ENCODE assay signal across 8 mouse cellular contexts in genomic region chr4:111721121-111721840, GRCm38 (mm10). TPM values are rescaled to one million over a fixed set of nuclear protein-coding genes. Genes with fewer than 3 reads are reported as not detected.
DNase-seq lines count a peak whose midpoint lies in the region; ATAC-seq lines count a peak whose summit lies in the region.

No protein-coding gene starts in this region.

- WGBS in intestine, embryonic 15.5 days: 26% methylated on average over 4 of the region's 4 CpGs

- 0 out of 2 replicates have a peak, but pooled peaks cover 3% of the 10 kb centered on the region for H3K4me1 ChIP-seq in intestine, embryonic 15.5 days (replicated peaks)

- H3K27ac ChIP-seq in intestine, embryonic 15.5 days: peak overlapping the region; percentile 82

- no peaks in the 10 kb centered on the region for H3K27me3 ChIP-seq in intestine, embryonic 15.5 days (replicated peaks)

- peak overlapping the region; percentile 77 for H3K4me2 ChIP-seq in intestine, embryonic 15.5 days (replicated peaks)

- ATAC-seq in activated CD4-positive, CD25-positive, alpha-beta regulatory T cell, adult 4 months: peak; percentile 20
- ATAC-seq in granulocyte monocyte progenitor cell, adult 5-6 weeks (replicated peaks; ENCODE audit: poor library complexity, severe bottlenecking): peak; percentile 79
- ATAC-seq in intestine, embryonic 15.5 days: no peak

- peak overlapping the region; percentile 83 for H3K4me3 ChIP-seq in intestine, embryonic 15.5 days (replicated peaks)

- no peaks in the 10 kb centered on the region for H3K9me3 ChIP-seq in intestine, embryonic 15.5 days

- H3K9ac ChIP-seq in intestine, embryonic 15.5 days: peak overlapping the region; percentile 75

- DNase-seq in 3T3-L1 (ENCODE audit: low read depth, low spot score): peak; percentile 54
- peak; percentile 59 for DNase-seq in lung, postnatal 10 days
- DNase-seq in skeletal muscle tissue, adult 2 months (ENCODE audit: low read depth, low spot score): peak; percentile 20
- no peak for DNase-seq in frontal cortex, postnatal 36 days (ENCODE audit: low spot score in 2 of 2)
- DNase-seq in left cerebral cortex, adult 11 months (ENCODE audit: low spot score): no peak

- H3K36me3 ChIP-seq in intestine, embryonic 15.5 days: no peaks in the 10 kb centered on the region

RNA-seq across cellular contexts. Expression of gene Spata6, which starts 1.5 kb away (rescaled TPM):
- 10 to 100 TPM; 20.1 to 25.5 TPM for polyA plus RNA-seq in activated CD4-positive, CD25-positive, alpha-beta regulatory T cell, adult 4 months (2017; shearing (Covaris generic))
- 16.3 and 18.9 TPM in 2 replicates for total RNA-seq in granulocyte monocyte progenitor cell, adult 5-6 weeks (2014; fragmentation: Nextera tagmentation)
- total RNA-seq in granulocyte monocyte progenitor cell, adult 5-6 weeks (2017): 11.9 and 13.0 TPM in 2 replicates
- polyA plus RNA-seq in intestine, embryonic 15.5 days (2015; fragmentation: Nextera tagmentation; extraction: Ambion mirVana): 16.5 and 16.8 TPM in 2 replicates

Comparison
In these comparisons a context has a peak if more than half of its experiments do, and no peak if none do; other contexts are left out.
1. DNase-seq: peak in 3T3-L1 (single experiment), lung, postnatal 10 days (single experiment) and skeletal muscle tissue, adult 2 months (single experiment); none in frontal cortex, postnatal 36 days (0 of 2) and left cerebral cortex, adult 11 months (single experiment).